Mouse (Mus musculus) MEL (cell line): ENCODE results near the gene Klri1. TPM values are rescaled to one million over a fixed set of nuclear protein-coding genes. Genes with fewer than 3 reads are reported as not detected.
"Not testable (repeated sequence)": the region's sequence is repeated elsewhere in the genome, so short reads cannot be mapped to it uniquely, and the experiment has no call there.

Experiments
- DNase-seq: peaks from one replicate; pipeline ENCODE4 v3.0.0; 2011; ENCODE audit warnings: low read depth, low spot score
- H3K27ac ChIP-seq: 2 replicates; pipeline ENCODE4 v1.5.1; 2012; ENCODE audit warnings: low read depth, mild to moderate bottlenecking, control low read depth, low read length, moderate library complexity; ENCODE audit not compliant: control insufficient read depth
- H3K27me3 ChIP-seq, 2 experiments: fragments of 150-350 bp in 1 of 2; sonication (generic) in 1 of 2; 2 replicates each; pipeline ENCODE4 v1.6.1; 2012; ENCODE audit warnings: low read length in 2 of 2, mild to moderate bottlenecking in 2 of 2, improper control_type of control experiment in 1 of 2, moderate library complexity in 1 of 2; ENCODE audit not compliant: insufficient read depth in 2 of 2, control insufficient read depth in 1 of 2
- H3K36me3 ChIP-seq, 2 experiments: 2 replicates each; pipeline ENCODE4 v1.6.1; 2012 to 2014; ENCODE audit warnings: low read length in 2 of 2, improper control_type of control experiment in 1 of 2, inconsistent platforms in 1 of 2, mild to moderate bottlenecking in 1 of 2; ENCODE audit not compliant: insufficient read depth in 2 of 2, control insufficient read depth in 1 of 2
- H3K4me1 ChIP-seq, 2 experiments: fragments of 150-350 bp in 1 of 2; sonication (generic) in 1 of 2; 2 replicates each; pipeline ENCODE4 v1.6.1; 2012; ENCODE audit warnings: low read length in 2 of 2, improper control_type of control experiment in 1 of 2, mild to moderate bottlenecking in 1 of 2; ENCODE audit not compliant: insufficient read depth in 2 of 2, control insufficient read depth in 1 of 2
- H3K4me3 ChIP-seq, 2 experiments: fragments of 150-350 bp in 1 of 2; sonication (generic) in 1 of 2; 2 replicates each; pipeline ENCODE4 v1.5.1; 2012; ENCODE audit warnings: low read depth in 2 of 2, low read length in 2 of 2, mild to moderate bottlenecking in 2 of 2, moderate library complexity in 2 of 2, control low read depth in 1 of 2, improper control_type of control experiment in 1 of 2; ENCODE audit not compliant: control insufficient read depth in 1 of 2, insufficient read depth in 1 of 2
- H3K79me2 ChIP-seq: 2 replicates; pipeline ENCODE4 v1.6.1; 2012; ENCODE audit warnings: mild to moderate bottlenecking, low read length, moderate library complexity; ENCODE audit not compliant: control insufficient read depth, poor library complexity, insufficient read depth
- H3K9ac ChIP-seq: 2 replicates; pipeline ENCODE4 v1.6.1; 2012; ENCODE audit warnings: low read depth, mild to moderate bottlenecking, control low read depth, low read length, moderate library complexity; ENCODE audit not compliant: control insufficient read depth, poor library complexity, severe bottlenecking
- H3K9me3 ChIP-seq: fragments of 150-350 bp; sonication (generic); replicated peaks from 2 replicates; pipeline ENCODE4 v1.6.1; 2012; ENCODE audit warnings: mild to moderate bottlenecking, low read length, improper control_type of control experiment, moderate library complexity; ENCODE audit not compliant: insufficient read depth
- ELF1 ChIP-seq: IDR thresholded peaks from 2 replicates; pipeline ENCODE4 v1.6.1; 2014; ENCODE audit warnings: low read depth, mild to moderate bottlenecking, inconsistent platforms, low read length, improper control_type of control experiment, moderate library complexity
- EP300 ChIP-seq, 2 experiments: IDR thresholded peaks; 2 replicates each; pipeline ENCODE4 v1.6.1; 2011; ENCODE audit warnings: improper control_type of control experiment in 2 of 2, low read length in 2 of 2, low read depth in 1 of 2, mild to moderate bottlenecking in 1 of 2
- GATA1 ChIP-seq: IDR thresholded peaks from 2 replicates; pipeline ENCODE4 v1.6.1; 2011; ENCODE audit warnings: low read depth, low read length, improper control_type of control experiment
- MAZ ChIP-seq: IDR thresholded peaks from 2 replicates; pipeline ENCODE4 v1.6.1; 2012; ENCODE audit warnings: low read depth, mild to moderate bottlenecking, inconsistent platforms, low read length, improper control_type of control experiment
- MYC ChIP-seq: IDR thresholded peaks from 2 replicates; pipeline ENCODE4 v1.6.1; 2011; ENCODE audit warnings: low read depth, mild to moderate bottlenecking, low read length, improper control_type of control experiment, moderate library complexity
- NELFE ChIP-seq: IDR thresholded peaks from 2 replicates; pipeline ENCODE4 v1.6.1; 2011; ENCODE audit warnings: low read depth, low read length, improper control_type of control experiment
- SIN3A ChIP-seq: IDR thresholded peaks from 2 replicates; pipeline ENCODE4 v1.6.1; 2012; ENCODE audit warnings: low read length, improper control_type of control experiment, inconsistent platforms
- TCF12 ChIP-seq: IDR thresholded peaks from 2 replicates; pipeline ENCODE4 v1.6.1; 2014; ENCODE audit warnings: low read depth, mild to moderate bottlenecking, inconsistent platforms, low read length, improper control_type of control experiment, moderate library complexity
- polyA plus RNA-seq, 2 experiments: library from polyadenylated mRNA; stranded (reverse) in 1 of 2; unstranded in 1 of 2; fragments of >175 nt in 1 of 2; fragments of >200 nt in 1 of 2; gene quantifications; 2 replicates each; pipeline versions ENCODE4 v1.2.1 to v1.2.4; 2012; ENCODE audit warnings: low replicate concordance in 2 of 2, low read depth in 1 of 2; ENCODE audit not compliant: insufficient read length in 2 of 2, insufficient read depth in 1 of 2, missing spikeins in 1 of 2
- total RNA-seq: library from RNA; depleted of rRNA; stranded (reverse); fragments of 300-350 nt; gene quantifications from 2 replicates; pipeline ENCODE4 v1.2.3, GENCODE M21; 2012; rRNA removed

Gene Klri1
- total and polyA plus RNA-seq, 3 experiments = not detected

DNA sequence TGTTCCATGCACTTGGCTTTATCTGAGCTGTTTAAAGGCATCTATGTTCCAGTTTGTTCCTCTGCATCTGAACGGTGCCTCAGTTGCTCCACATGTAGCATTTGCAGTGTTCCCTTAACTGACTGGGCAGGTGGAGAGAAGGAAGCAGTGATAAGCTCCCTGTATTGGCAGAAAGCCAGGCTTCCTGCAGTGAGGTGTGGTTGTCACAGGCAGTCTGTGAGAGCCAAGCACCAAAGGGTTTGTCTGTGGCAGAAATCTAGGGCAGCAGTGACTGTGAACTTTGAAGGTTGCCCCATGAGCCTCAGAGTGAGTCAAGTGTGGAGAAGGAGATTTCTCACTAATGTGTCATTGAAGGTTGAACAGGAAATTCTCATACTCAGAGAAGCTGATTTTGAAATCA, 36.6 kb downstream of the Klri1 start:
- peak; percentile 18; the same call in 1 of the 2 replicates for TF ChIP-seq TCF12
- no peak for TF ChIP-seq MYC
- TF ChIP-seq GATA1 = peak; percentile 37; the same call in 1 of the 2 replicates
- TF ChIP-seq EP300 (IDR thresholded peaks at IDR 0.05; ENCODE audit: low read depth in 1 of 2, low read length in 2 of 2) = no peak
- no peak for TF ChIP-seq SIN3A
- H3K27ac ChIP-seq = no peak overlapping the region
- H3K27me3 ChIP-seq = no peaks in the 10 kb centered on the region; a peak in 1 of 4 replicates
- peak; percentile 64 for DNase-seq
- H3K79me2 ChIP-seq = no peaks in the 10 kb centered on the region
- H3K9ac ChIP-seq = no peak overlapping the region
- peaks cover 0 to 3% of the 10 kb centered on the region in 2 experiments; a peak in 1 of 4 replicates for H3K4me1 ChIP-seq
- H3K9me3 ChIP-seq = no peaks in the 10 kb centered on the region
- no peak overlapping the region for H3K4me3 ChIP-seq
- no peaks in the 10 kb centered on the region; a peak in 1 of 4 replicates for H3K36me3 ChIP-seq

DNA sequence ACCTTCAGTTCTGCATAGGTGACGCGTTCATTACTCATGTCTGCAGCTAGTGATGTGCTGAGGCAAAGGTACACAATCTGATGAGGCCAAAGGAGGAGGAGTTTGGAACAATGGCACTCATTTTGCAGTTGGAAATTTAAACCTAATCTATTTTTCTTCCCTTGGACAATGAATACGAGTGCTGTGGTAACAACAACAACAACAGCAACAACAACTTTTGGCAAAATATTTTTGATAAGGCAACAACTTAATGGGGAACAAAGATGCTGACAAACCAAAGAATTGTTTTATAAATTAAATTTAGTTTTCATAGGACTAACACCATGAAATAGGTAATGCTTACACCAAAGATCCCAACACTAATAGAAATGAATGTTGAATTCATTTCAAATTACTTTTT, 38.1 kb downstream of the Klri1 start, which contains the start of gene Klrc1:
Gene Klrc1, minus strand, starts transcription at position 101 of the 400 bp plus-strand sequence.
- H3K27ac ChIP-seq = no peak within 1 kb of the TSS
- no peak for DNase-seq
- peaks cover 0 to 3% of the 10 kb centered on the region in 2 experiments; a peak in 1 of 4 replicates for H3K4me1 ChIP-seq
- no peak within 1 kb of the TSS for H3K4me3 ChIP-seq
- H3K36me3 ChIP-seq = no peaks in the 10 kb centered on the region; a peak in 1 of 4 replicates
- H3K27me3 ChIP-seq = no peaks in the 10 kb centered on the region; a peak in 1 of 4 replicates
- no peaks in the 10 kb centered on the region for H3K9me3 ChIP-seq
- no peak within 1 kb of the TSS for H3K9ac ChIP-seq
- TF ChIP-seq MYC = no peak
- TF ChIP-seq ELF1 = no peak
- no peak for TF ChIP-seq NELFE
- no peak for TF ChIP-seq MAZ
- TF ChIP-seq TCF12 = no peak
- TF ChIP-seq, all 39 proteins: peak for 0
- H3K79me2 ChIP-seq = no peaks in the 10 kb centered on the region

DNA sequence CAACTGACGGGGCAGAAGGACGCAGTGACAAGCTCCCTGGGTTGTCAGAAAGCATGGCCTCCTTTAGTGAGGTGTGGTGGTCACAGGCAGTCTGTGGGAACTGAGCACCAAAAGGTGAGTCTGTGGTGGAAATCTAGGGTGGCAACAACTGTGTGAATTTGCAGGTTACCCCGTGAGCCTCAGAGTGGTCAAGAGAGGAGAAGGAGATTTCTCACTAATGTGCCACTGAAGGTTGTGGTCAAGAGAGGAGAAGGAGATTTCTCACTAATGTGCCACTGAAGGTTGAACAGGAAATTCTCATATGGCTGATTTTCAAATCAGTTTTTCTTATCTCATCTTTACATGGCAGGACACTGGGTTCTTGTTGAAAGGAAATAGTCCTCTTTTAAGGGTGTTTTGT, 55.6 kb downstream of the Klri1 start:
- H3K79me2 ChIP-seq, H3K27ac ChIP-seq, H3K27me3 ChIP-seq, H3K9me3 ChIP-seq, H3K9ac ChIP-seq, H3K4me3 ChIP-seq, DNase-seq, H3K4me1 ChIP-seq, H3K36me3 ChIP-seq: not testable (repeated sequence)

DNA sequence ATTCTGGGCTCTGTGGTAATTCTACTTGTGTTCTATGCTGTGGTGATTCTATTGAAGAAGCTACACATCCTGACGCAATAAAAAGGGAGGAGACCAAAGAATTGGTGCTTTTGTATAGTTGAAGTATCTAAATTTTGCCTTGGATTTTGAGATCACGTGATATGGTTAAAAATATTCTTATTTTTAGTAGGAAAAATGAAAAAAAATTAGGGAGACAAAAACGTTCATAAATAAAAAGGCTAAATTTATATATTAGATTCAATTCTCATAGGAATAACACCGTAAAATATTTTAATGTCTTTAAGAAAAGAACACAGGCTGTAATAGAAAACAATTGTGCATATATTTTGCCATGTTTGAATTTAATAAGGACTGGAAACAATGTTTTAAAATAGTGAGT, 56.3 kb downstream of the Klri1 start, which contains the start of gene Klrc2:
Gene Klrc2, minus strand, starts transcription at position 101 of the 400 bp plus-strand sequence.
- H3K27ac ChIP-seq, H3K27me3 ChIP-seq, H3K4me1 ChIP-seq, H3K9ac ChIP-seq, H3K36me3 ChIP-seq, H3K79me2 ChIP-seq, H3K4me3 ChIP-seq, H3K9me3 ChIP-seq, DNase-seq: not testable (repeated sequence)

Other genes starting within 250 kb of the Klri1 start
- gene Olr1, start 210.0 kb downstream of the Klri1 start, total RNA-seq = 0.03 TPM in 1 of 2 replicates, not detected in the other
- gene Olr1, start 210.0 kb downstream of the Klri1 start, polyA plus RNA-seq = under 1 TPM in 1 of 2 experiments, not detected in 1; 0.06 TPM
- gene Tmem52b, start 204.6 kb downstream of the Klri1 start, total RNA-seq = not detected in 2 replicates
- not detected for gene Tmem52b, start 204.6 kb downstream of the Klri1 start, polyA plus RNA-seq
- 61.3 and 65.7 TPM in 2 replicates for gene Gabarapl1, start 184.0 kb downstream of the Klri1 start, total RNA-seq
- 10 to 100 TPM in 1 of 2 experiments, not detected in 1; 99.5 TPM for gene Gabarapl1, start 184.0 kb downstream of the Klri1 start, polyA plus RNA-seq
- gene Klre1, start 139.2 kb downstream of the Klri1 start, total RNA-seq = not detected in 2 replicates
- gene Klre1, start 139.2 kb downstream of the Klri1 start, polyA plus RNA-seq = not detected
- gene Klrd1, start 125.3 kb downstream of the Klri1 start, total RNA-seq = not detected in 2 replicates
- not detected for gene Klrd1, start 125.3 kb downstream of the Klri1 start, polyA plus RNA-seq
- not detected in 2 replicates for gene Klrk1, start 93.3 kb downstream of the Klri1 start, total RNA-seq
- gene Klrk1, start 93.3 kb downstream of the Klri1 start, polyA plus RNA-seq = not detected
- gene Klrc3, start 73.8 kb downstream of the Klri1 start, total RNA-seq = not detected in 2 replicates
- gene Klrc3, start 73.8 kb downstream of the Klri1 start, polyA plus RNA-seq = not detected
- gene Klrc2, start 56.4 kb downstream of the Klri1 start, total RNA-seq = not detected in 2 replicates
- gene Klrc2, start 56.4 kb downstream of the Klri1 start, polyA plus RNA-seq = not detected
- not detected in 2 replicates for gene Klrc1, start 38.2 kb downstream of the Klri1 start, total RNA-seq
- gene Klrc1, start 38.2 kb downstream of the Klri1 start, polyA plus RNA-seq = not detected
- gene Klri2, start 23.4 kb upstream of the Klri1 start, total RNA-seq = not detected in 2 replicates
- not detected for gene Klri2, start 23.4 kb upstream of the Klri1 start, polyA plus RNA-seq
- gene Gm156, start 67.1 kb upstream of the Klri1 start, total RNA-seq = not detected in 2 replicates
- gene Gm156, start 67.1 kb upstream of the Klri1 start, polyA plus RNA-seq = not detected
- gene Gm17631, start 145.5 kb upstream of the Klri1 start, total RNA-seq = not detected in 2 replicates
- gene Gm17631, start 145.5 kb upstream of the Klri1 start, polyA plus RNA-seq = not detected
- gene Klra17, start 159.5 kb upstream of the Klri1 start, total RNA-seq = not detected in 2 replicates
- not detected for gene Klra17, start 159.5 kb upstream of the Klri1 start, polyA plus RNA-seq
- gene Klra5, start 200.5 kb upstream of the Klri1 start, total RNA-seq = not detected in 2 replicates
- gene Klra5, start 200.5 kb upstream of the Klri1 start, polyA plus RNA-seq = not detected